Mouse (Mus musculus) G1E (cell line): Measurements from ENCODE around the gene Prdx6.

Source experiments
- GATA1 ChIP-seq: IDR thresholded peaks from 2 replicates; pipeline ENCODE4 v1.6.1; 2012; ENCODE audit warnings: borderline replicate concordance, low read length, inconsistent platforms, mixed read lengths
- TAL1 ChIP-seq: conservative IDR thresholded peaks from 2 replicates; pipeline ENCODE4 v1.6.1; 2012; ENCODE audit warnings: low read depth, low read length, inconsistent platforms, mixed read lengths

GRCm38 (mm10) chr1:161262542-161262941 is 11.5 kb upstream of the Prdx6 start:
- TF ChIP-seq TAL1 = no peak
- no peak for TF ChIP-seq GATA1
